Mouse (Mus musculus): ENCODE measurements around the gene Acot11.
A peak's percentile ranks its signal among the peaks of the same experiment; 100 is the strongest.
"Not testable (repeated sequence)": the region's sequence is repeated elsewhere in the genome, so short reads cannot be mapped to it uniquely, and the experiment has no call there.

Gene Acot11

DNA sequence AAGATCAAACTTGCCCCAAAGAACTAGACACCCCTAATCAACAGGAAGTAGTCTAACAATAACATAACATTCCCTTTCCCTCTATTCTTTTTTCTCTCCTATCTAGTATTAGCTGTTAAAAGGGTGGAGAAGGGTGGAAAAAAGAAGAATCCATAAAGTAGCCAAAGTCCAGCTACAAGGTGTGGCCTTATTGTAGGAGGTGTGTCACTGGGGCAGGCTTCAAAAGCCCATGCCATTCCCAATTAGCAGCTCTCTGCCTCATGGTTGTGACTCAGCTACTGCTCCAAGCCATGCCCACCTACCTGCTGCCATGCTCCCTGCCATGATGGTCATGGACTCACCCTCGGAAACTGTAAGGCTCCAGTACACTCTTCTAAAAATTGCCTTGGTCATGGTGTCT is 32.2 kb downstream of the Acot11 start:
- no peak for DNase-seq

DNA sequence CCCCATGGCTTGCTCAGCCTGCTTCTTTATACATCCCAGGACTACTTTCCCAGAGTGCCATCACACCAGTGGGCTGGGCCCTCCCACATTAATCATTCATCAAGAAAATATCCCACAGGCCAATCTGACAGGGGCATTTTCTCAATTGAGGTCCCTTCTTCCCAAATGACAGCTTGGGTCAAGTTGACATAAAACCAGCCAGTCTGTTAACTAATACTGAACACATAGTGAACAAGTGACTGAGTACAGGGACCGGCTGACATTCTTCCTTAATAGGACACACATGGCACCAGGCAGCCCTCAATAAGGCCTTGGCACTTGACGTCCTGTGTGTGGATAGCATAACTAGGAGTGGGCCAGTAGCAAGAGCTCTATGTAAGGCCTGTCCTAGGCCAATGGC is 35.5 kb downstream of the Acot11 start:
- DNase-seq = no peak

DNA sequence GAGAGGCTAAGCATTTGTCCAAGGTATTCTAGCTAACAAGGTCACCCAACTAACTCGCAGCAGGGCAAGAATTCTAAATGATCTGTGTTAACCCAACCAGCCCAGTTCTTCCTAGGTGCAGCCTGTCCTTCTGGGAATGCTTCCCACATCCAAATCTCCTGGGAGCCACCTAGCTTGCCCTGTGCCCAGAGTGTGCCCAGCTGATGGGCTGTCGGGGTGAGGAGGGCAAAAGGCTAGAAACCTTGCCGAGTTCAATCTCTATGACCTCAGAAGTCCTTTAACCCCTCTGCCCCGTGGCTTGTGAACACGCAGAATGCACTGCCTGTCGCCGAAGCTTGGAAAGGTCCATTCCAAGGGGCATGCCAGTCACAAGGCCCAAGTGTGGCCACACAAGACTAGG is 40.6 kb downstream of the Acot11 start:
- DNase-seq = no peak

DNA sequence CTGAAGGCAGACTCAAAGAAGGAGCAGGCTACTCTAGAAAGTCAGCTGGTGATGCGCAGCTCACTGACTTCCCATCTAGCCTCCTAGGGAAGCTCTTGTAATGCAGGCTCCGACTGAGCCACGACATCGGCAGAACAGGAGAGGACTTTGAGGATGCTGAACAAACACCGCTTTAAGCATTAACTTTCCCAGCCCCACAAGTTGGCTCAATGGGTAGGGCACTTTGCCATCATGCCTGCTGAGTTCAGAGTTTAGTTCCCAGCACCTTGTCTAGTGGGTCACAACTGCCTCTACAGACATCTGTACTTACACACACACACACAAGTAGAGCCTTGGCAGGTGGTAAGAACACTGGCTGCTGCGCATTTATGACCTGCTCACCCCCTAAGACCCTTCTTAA is 53.1 kb downstream of the Acot11 start:
- no peak for DNase-seq

DNA sequence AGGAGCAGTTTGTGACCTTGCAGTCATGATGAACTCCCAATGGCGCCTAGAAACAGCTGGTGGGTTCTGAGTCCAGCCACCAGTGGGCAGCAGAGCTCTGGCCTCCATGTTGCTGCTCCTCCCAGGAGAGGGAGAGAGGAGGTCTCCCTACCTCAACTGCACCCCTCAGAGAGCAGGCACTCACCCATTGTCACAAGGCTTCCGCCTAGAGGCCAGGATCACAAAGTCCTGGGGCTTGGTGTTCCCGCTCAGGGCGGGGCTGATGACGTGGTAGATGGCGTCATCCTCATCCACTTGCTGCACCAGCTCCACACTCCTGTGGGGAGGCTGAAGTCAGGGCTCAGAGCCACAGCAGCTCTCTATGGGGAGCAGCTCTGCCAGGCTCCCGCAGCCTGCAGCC is 55.1 kb downstream of the Acot11 start:
- DNase-seq = peak; percentile 57

DNA sequence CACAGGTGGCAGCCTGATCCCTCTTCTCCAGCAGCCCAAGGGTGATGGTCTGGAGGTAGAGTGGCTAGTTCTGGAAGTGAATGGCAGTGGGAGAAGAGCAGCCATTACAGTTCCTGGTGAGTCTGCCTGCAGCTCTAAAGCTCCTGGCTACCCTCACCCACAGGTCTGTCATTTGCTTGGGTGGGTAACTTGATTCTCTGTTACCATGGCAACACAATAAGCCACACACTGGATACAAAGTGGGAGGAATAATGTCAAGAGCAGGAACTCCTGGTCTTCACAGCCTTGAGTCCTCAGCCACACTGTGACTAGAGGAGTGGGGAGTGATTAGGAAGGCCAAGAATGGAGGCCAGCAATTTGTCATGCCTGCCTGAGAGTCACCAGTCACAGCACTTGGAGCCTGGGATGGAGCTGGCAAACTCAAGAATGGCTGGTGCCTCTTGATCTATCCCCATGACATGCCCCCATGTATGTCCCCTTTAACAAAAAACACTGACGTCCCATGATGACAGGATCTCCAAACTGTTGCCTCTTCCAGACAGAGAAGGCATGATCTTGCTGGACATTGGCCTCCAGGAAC is 57.7 kb downstream of the Acot11 start:
- no peak for DNase-seq

DNA sequence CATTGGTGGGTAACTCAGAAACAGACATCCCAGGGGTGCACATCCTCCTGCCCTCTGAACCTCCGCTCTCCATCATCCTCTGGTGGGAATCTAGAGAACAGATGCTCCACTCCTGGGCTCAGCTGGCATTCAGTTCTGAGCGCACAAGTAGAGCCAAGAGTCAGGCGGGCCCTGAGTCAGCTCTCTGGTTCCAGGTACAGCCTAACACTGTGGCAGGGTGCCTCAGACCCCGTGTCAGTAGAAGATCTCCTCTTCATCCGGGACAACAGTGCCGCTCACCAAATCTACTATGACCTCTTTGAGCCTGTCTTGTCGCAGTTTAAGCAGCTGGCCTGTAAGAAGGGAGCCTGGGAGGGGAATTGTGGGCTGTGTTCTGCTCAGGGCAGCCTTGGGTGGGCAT is 58.9 kb downstream of the Acot11 start:
- no peak for DNase-seq

DNA sequence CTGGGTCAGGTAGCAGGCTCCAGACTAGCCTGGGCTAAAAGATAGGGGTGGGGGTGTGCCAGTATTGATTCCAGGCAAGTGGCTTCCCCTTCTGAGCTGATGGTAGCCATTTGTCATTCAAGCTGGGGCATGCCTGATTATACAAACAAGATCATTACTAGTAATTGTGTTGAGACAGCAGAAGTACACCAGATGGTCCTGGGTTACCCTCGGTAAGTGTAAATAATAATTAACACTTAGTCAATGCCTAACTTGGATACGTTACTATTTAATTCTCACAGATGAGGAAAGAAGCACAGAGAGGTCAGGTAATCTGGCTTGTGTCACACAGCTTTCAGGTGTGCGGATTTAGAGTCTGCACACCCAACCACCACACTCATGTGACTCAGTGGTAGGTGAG is 66.9 kb downstream of the Acot11 start:
- DNase-seq = peak; percentile 81

DNA sequence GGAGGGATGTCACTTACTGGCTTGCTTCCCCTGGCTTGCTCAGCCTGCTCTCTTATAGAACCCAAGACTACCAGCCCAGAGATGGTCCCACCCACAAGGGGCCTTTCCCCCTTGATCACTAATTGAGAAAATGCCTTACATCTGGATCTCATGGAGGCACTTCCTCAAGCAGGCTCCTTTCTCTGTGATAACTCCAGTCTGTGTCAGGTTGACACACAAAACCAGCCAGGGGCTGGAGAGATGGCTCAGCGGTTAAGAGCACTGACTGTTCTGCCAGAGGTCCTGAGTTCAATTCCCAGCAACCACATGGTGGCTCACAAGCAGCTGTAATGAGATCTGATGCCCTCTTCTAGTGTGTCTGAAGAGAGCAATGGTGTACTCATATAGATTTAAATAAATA is 67.9 kb downstream of the Acot11 start:
- not testable (repeated sequence) for DNase-seq

DNA sequence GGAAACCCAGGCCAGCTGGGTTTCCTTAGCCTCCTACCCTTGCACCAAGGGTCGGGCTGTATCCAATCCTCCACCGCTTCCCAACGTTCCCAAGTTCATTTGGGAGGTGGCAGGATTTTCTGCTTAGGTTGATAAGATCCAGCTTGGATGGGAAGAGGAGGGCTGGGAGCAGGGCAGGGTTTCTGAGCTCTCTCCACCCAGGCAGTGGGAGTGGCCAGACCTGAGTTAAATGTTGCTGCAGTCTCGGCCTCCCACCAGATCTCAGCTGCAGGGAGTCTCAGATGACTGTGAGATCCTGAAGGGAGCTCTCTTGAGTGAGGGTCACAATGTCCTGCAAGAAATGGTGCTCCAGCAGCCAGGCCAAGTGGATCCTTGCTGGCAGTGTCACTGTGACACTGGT is 71.2 kb downstream of the Acot11 start, which contains the start of gene Fam151a:
Gene Fam151a, plus strand, starts transcription at position 254 of the 400 bp plus-strand sequence.
- peak; percentile 79 for DNase-seq

DNA sequence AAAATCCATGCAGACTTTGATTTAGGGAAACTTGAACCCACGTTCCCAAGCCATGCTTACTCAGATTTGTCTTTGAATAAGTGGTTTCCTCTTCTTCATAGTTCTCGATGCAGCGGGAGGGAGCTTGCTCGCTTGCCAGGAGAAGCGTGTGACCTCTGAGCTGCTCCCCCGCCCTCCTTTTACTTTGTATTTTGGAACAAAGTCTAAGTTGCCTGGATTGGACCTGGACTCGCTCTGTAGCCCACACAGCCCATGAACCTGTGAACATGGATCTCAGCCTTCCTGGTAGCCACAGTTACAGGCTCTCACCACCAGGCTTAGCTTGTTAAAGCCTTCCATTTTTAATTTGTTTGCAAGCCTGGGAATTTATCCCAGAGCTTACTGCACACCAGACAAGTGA is 74.0 kb downstream of the Acot11 start, which contains the start of gene Mroh7:
Gene Mroh7, minus strand, starts transcription at position 112 of the 400 bp plus-strand sequence.
- peak; percentile 92 for DNase-seq

DNA sequence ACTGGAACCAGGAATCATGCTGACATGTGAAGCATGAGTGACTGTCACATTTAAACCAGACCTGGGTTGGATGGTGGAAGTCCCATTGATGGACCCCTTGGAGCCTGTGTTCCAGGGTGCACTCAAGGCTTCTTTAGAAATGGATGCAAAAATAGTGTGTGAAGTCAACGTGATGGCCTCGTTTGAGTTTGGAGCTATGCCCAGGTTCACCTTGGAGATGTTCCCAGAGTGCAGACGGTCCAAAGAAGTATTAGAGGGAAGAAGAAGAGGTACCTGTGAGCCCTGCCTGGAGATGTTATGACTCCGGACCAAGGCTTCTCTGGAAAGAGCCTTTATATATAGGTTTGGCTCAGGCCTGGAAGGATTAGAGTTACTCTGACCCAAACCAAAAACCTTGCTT is 84.2 kb downstream of the Acot11 start:
- peak; percentile 56 for DNase-seq

DNA sequence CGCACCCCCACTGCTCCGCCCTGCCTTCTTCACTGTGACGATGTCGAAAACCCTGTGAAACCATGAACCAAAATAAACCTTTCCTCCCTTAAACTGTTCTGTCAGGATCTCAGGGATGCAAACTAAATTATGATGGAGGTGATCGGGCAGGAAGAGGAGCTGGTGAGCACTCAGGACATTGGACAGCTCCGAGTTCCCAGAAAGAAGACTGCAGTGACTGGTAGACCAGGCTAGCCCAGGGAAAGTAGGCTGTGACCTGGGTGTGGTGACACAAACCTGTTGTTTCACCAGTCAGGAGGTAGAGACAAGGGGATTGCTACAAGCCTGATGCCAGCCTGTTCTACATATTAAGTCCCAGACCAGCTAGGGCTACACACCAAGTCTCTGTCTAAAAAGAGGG is 91.2 kb downstream of the Acot11 start:
- DNase-seq = no peak

DNA sequence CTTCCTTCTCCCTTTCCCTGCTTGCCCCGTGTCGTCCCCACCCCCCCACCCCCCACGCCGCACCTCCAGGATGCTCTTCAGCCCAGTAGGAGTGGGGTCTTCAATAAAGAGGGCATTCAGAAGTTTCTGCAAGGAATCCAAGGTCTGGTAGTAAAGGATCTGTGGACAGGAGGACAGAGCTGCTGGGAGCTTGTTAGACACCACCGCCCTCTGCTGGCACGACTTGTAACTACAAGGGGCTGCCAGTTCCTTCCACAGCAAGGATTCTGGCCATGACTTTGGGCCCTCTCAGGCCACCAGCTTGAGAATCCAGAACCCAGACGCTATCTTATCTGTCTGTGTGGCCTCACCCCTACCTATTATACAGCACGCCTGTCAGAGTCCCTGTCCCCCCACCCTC is 96.4 kb downstream of the Acot11 start:
- DNase-seq = peak; percentile 80

DNA sequence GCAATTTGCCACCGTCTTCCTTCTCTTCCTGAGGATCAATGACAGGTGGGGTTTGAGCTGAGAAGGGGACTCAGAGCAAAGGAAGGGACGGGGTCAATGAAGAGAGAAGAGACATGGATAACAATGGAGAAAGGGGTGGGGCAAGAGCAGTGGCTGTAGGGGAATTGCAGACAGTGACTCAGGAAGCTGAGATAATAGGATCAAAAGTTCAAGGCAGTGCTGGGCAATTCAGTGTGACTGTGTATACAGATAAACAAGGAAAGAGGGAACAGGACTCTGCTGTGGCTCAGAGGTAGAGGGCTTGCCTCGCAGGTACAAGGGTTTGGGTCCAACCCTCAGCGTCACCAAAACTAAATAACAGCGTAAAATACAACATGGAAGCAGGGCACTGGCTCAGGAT is 96.8 kb downstream of the Acot11 start:
- DNase-seq = no peak

DNA sequence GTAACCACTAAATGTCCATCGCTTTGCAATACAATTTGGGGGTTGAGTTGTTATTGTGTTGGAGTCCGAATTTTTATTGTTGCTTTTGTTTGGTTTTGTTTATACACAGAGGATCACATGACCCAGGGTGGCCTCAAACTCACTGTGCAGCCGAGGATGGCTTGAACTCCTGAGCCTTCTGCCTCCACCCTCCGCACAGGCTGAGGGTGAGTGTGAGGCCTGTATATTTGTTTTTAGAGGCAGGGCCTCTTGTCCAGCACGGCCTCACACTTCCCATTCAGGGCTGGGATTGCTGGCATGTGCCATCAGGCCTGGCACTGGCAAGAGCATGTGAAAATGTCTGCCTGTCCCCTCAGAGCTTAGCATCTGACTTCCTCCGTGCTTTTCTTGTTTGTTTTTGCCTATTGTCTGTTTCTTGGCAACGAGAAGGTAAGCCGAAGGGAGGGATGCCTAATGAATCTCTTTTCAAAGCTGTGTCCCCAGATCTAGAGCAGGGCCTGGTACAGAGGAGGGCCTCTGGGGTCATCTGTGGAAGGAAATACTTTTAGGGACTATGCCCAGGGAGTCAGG is 99.6 kb downstream of the Acot11 start:
- no peak for DNase-seq

DNA sequence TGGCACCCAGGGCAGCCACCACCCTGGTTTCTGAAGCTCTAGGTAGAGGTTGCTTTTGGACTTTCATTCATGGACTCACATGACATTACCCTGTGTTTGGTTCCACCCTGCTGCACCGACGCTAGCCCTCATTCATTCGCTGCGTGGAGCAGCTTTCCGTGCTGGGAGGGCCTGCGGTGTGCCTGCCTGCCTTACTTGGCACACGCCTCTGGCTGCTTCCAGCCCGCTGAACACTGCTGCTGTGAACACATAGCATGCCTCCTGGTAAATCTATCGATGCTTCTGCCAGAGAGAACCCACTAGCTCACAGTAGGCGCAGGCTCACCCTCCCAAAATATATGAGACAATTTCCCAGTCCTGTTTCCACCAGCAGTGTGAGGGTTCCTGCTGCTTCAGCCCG is 100.4 kb downstream of the Acot11 start:
- peak; percentile 57 for DNase-seq

DNA sequence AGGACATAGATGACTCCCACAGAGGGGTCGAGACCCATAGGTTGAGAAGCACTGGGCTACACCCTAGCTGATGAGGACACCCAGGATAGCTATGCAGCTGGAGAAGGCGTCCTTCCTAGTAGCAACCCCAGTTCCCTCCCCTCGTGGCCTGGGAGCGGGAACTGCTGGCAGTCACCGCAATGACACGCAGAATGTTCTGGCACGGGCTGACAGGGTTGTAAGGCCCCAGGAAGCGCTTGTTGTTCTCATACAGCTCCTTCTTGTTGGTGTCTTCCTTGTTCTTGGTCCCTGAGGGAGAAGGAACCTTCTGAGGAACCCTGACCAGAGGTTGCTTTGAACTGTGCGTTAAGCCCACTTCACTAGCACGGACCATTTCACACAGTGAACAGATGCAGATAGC is 100.8 kb downstream of the Acot11 start:
- DNase-seq = no peak

DNA sequence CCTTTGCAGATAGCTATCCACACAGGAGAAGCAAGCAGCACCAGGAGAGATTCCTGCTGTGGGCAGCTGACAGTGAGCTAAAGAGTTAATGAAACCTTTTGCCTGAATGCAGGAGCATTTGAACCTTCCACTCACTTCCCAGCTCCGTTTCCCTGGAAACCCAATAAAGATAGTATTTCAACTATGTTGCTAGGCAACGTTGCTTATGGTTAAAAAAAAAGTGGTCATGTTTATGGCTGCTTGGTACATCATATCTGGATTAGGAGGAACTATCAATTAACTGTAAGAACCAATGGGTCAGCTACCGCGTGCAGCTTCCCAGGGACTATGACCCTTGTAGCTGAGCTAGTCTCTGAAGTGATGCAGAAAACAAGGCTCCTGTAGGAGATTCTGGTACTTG is 104.0 kb downstream of the Acot11 start:
- DNase-seq = no peak

DNA sequence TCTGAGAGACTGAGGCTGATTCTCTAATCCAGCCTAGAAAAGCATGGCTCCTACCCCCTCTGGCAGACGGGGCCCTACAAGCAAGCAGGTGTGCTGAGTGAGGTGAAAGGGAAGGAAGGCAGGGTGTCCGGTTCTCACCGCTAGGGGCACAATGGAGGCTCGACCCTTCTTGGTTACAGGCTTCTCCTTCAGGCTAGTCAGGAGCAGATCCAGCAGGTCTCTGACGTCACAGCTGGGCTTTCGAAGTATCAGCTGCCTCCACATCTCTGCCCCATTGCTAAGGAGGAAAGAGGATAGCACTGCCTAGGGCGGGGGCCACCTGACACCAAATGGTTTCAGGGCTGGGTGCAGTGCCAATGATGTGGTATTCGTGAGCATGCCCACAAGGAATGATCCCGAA is 104.8 kb downstream of the Acot11 start:
- peak; percentile 47 for DNase-seq
